Mouse (Mus musculus) ES-E14 (cell line): Measurements from ENCODE around the gene Etv5. TPM values are rescaled to one million over a fixed set of nuclear protein-coding genes. Genes with fewer than 3 reads are reported as not detected.

Experiments
- DNase-seq: peaks from one replicate; pipeline ENCODE4 v3.0.0-alpha.2; 2013; ENCODE audit warnings: low read depth, low spot score
- H3K27ac ChIP-seq: 2 replicates; pipeline ENCODE4 v1.5.1; 2012; ENCODE audit warnings: low read depth, mild to moderate bottlenecking, low read length, moderate library complexity, mixed read lengths; ENCODE audit not compliant: poor library complexity, insufficient read depth, severe bottlenecking
- H3K36me3 ChIP-seq: 2 replicates; pipeline ENCODE4 v1.6.1; 2012; ENCODE audit warnings: mild to moderate bottlenecking, low read length, moderate library complexity, mixed read lengths; ENCODE audit not compliant: control insufficient read depth, poor library complexity, insufficient read depth, severe bottlenecking
- H3K4me1 ChIP-seq, 2 experiments: fragments of 150-350 bp in 1 of 2; sonication (generic) in 1 of 2; 2 replicates each; pipeline ENCODE4 v1.6.1; 2012; ENCODE audit warnings: low read length in 2 of 2, mild to moderate bottlenecking in 1 of 2, mixed read lengths in 1 of 2; ENCODE audit not compliant: control insufficient read depth in 2 of 2, insufficient read depth in 2 of 2, poor library complexity in 1 of 2
- H3K4me3 ChIP-seq, 2 experiments: fragments of 150-350 bp in 1 of 2; sonication (generic) in 1 of 2; 2 replicates each; pipeline ENCODE4 v1.5.1; 2012; ENCODE audit warnings: low read length in 2 of 2, low read depth in 1 of 2, mild to moderate bottlenecking in 1 of 2, mixed read lengths in 1 of 2; ENCODE audit not compliant: insufficient read depth in 1 of 2, poor library complexity in 1 of 2, severe bottlenecking in 1 of 2
- H3K9ac ChIP-seq: 2 replicates; pipeline ENCODE4 v1.6.1; 2012; ENCODE audit warnings: low read depth, mild to moderate bottlenecking, low read length, mixed read lengths; ENCODE audit not compliant: poor library complexity, insufficient read depth, severe bottlenecking
- H3K9me3 ChIP-seq: fragments of 150-350 bp; sonication (generic); 2 replicates; pipeline ENCODE4 v1.6.1; 2012; ENCODE audit warnings: low read depth, mild to moderate bottlenecking, low read length; ENCODE audit not compliant: control insufficient read depth, insufficient read depth
- CHD2 ChIP-seq: IDR thresholded peaks from 2 replicates; pipeline ENCODE4 v1.6.1; 2014; ENCODE audit warnings: mild to moderate bottlenecking, low read depth, low read length, inconsistent platforms
- HCFC1 ChIP-seq: IDR thresholded peaks from 2 replicates; pipeline ENCODE4 v1.6.1; 2012; ENCODE audit warnings: low read length, inconsistent platforms, borderline replicate concordance; ENCODE audit not compliant: insufficient read depth
- MAFK ChIP-seq: IDR thresholded peaks from 2 replicates; pipeline ENCODE4 v1.6.1; 2014; ENCODE audit warnings: mild to moderate bottlenecking, low read depth, low read length, inconsistent platforms; ENCODE audit not compliant: insufficient read depth
- ZC3H11A ChIP-seq: IDR thresholded peaks from 2 replicates; pipeline ENCODE4 v1.6.1; 2012; ENCODE audit warnings: low read depth, mild to moderate bottlenecking, inconsistent platforms, low read length, borderline replicate concordance
- ZNF384 ChIP-seq: IDR thresholded peaks from 2 replicates; pipeline ENCODE4 v1.6.1; 2012; ENCODE audit warnings: low read depth, low read length, inconsistent platforms
- in situ Hi-C, 2 experiments: fragments of 600-800 bp; cut with MboI; formaldehyde crosslinking; loops; one replicate each; pipeline ENCODE4 v1.15.1; 2025; ENCODE audit warnings: low sequenced_read_pairs in 2 of 2, inconsistent platforms in 1 of 2; ENCODE audit not compliant: unreplicated experiment in 2 of 2
- total RNA-seq: library from RNA; depleted of rRNA; stranded (reverse); fragments of 300-350 nt; gene quantifications from 2 replicates; pipeline ENCODE4 v1.2.3, GENCODE M21; 2012

Etv5 gene
- total RNA-seq, 1 experiment, result 136 TPM

- Histone ChIP-seq H3K27ac (no peak overlapping the region), H3K9ac (no peak overlapping the region), H3K4me1 (peaks cover 0 to 10% of the 10 kb centered on the region in 2 experiments; a peak in 2 of 4 replicates), H3K36me3 (no peaks in the 10 kb centered on the region), H3K9me3 (no peaks in the 10 kb centered on the region), H3K4me3 (no peak overlapping the region)
- TF ChIP-seq ZC3H11A (no peak), CHD2 (no peak), HCFC1 (no peak), ZNF384 (no peak), MAFK (no peak)
- in situ Hi-C loops, result no loop called here
- no peak for DNase-seq
These were observed 21.4 kb upstream of the Etv5 start for GRCm38 (mm10) chr16:22460960-22461359.

- H3K27ac ChIP-seq, result no peak overlapping the region
- peaks cover 0 to 7% of the 10 kb centered on the region in 2 experiments; a peak in 2 of 4 replicates for H3K4me1 ChIP-seq
- H3K9ac ChIP-seq, result no peak overlapping the region
- no peaks in the 10 kb centered on the region for H3K9me3 ChIP-seq
- H3K36me3 ChIP-seq, result no peaks in the 10 kb centered on the region
- in situ Hi-C loops, result no loop called here
- no peak for DNase-seq
- no peak for TF ChIP-seq ZC3H11A
- TF ChIP-seq MAFK, result no peak
- no peak for TF ChIP-seq ZNF384
- TF ChIP-seq HCFC1, result no peak
- TF ChIP-seq CHD2, result no peak
- H3K4me3 ChIP-seq, result no peak overlapping the region
These were observed 12.6 kb upstream of the Etv5 start for GRCm38 (mm10) chr16:22452082-22452481.

- TF ChIP-seq ZNF384 (no peak), MAFK (no peak), CHD2 (no peak), ZC3H11A (no peak), HCFC1 (no peak)
- H3K9me3 ChIP-seq, result no peaks in the 10 kb centered on the region
- no peak overlapping the region for H3K9ac ChIP-seq
- H3K27ac ChIP-seq, result no peak overlapping the region
- no peaks in the 10 kb centered on the region for H3K36me3 ChIP-seq
- no peak for DNase-seq
- in situ Hi-C loops, result no loop called here
- peaks cover 0 to 8% of the 10 kb centered on the region in 2 experiments; a peak in 2 of 4 replicates for H3K4me1 ChIP-seq
- no peak overlapping the region for H3K4me3 ChIP-seq
These were observed 8.6 kb upstream of the Etv5 start for GRCm38 (mm10) chr16:22448093-22448492.

DNA sequence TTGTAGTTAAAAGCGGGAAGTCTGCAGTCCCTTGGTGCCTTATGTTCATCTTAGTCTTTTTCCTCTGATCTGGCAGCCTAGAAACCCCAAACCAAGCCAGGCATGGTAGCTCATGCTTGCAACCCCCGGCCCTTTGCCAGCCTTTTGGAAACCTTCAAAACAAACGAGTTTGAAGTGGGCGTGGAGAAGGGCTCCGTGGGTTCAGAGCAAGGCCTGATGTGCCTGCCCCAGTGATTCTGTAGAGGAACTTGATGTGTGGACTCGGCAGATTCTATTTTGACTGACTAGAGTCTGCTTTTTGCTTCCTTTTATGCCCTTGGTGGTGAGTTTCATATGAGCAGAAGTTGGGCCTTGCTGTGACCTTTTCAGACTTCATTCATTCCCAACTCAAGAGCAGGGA is 5.3 kb upstream of the Etv5 start:
- peaks cover 8 to 29% of the 10 kb centered on the region in 2 experiments for H3K4me1 ChIP-seq
- no peaks in the 10 kb centered on the region for H3K9me3 ChIP-seq
- no peak overlapping the region for H3K4me3 ChIP-seq
- in situ Hi-C loops, result no loop called here
- DNase-seq, result no peak
- H3K27ac ChIP-seq, result no peak overlapping the region
- H3K9ac ChIP-seq, result no peak overlapping the region
- no peak for TF ChIP-seq ZNF384
- TF ChIP-seq CHD2, result no peak
- TF ChIP-seq HCFC1, result no peak
- no peak for TF ChIP-seq ZC3H11A
- TF ChIP-seq MAFK, result no peak
- H3K36me3 ChIP-seq, result no peaks in the 10 kb centered on the region

- H3K4me1 ChIP-seq, result peaks cover 8 to 29% of the 10 kb centered on the region in 2 experiments
- no peak overlapping the region for H3K27ac ChIP-seq
- in situ Hi-C loops, result no loop called here
- H3K4me3 ChIP-seq, result no peak overlapping the region
- no peak overlapping the region for H3K9ac ChIP-seq
- TF ChIP-seq ZNF384, result no peak
- no peak; the same call in 1 of the 2 replicates for TF ChIP-seq CHD2
- TF ChIP-seq ZC3H11A, result no peak
- TF ChIP-seq HCFC1, result no peak
- TF ChIP-seq MAFK, result no peak
- H3K9me3 ChIP-seq, result no peaks in the 10 kb centered on the region
- DNase-seq, result no peak
- no peaks in the 10 kb centered on the region for H3K36me3 ChIP-seq
These were observed 2.7 kb upstream of the Etv5 start for GRCm38 (mm10) chr16:22442202-22442601.
